Mouse (Mus musculus): ENCODE measurements around the gene Brd3. TPM values are rescaled to one million over a fixed set of nuclear protein-coding genes. Genes with fewer than 3 reads are reported as not detected.

The Brd3 gene
- total RNA-seq (2012; rRNA removed) (10.3 and 10.7 TPM in 2 replicates), polyA plus RNA-seq (2012; ENCODE audit: insufficient read depth in 1 of 2, insufficient read length in 2 of 2, low read depth in 1 of 2, low replicate concordance in 2 of 2, missing spikeins in 1 of 2) (10 to 100 TPM; 38.7 to 46.9 TPM)

GRCm38 (mm10) chr2:27507562-27507961 lies at the start of gene Brd3:
Brd3 (minus strand) TSS chr2:27507662.
- Histone ChIP-seq H3K27me3 (ENCODE audit: control insufficient read depth in 1 of 2, insufficient read depth in 2 of 2, low read length in 2 of 2) (no peaks in the 10 kb centered on the region), H3K27ac (ENCODE audit: control insufficient read depth, low read depth, low read length) (no peak within 1 kb of the TSS), H3K36me3 (ENCODE audit: control insufficient read depth in 1 of 2, insufficient read depth in 2 of 2, low read length in 2 of 2) (peaks cover 0 to 11% of the 10 kb centered on the region in 2 experiments; a peak in 2 of 4 replicates), H3K4me3 (ENCODE audit: control insufficient read depth in 1 of 2, insufficient read depth in 1 of 2, low read depth in 2 of 2, low read length in 2 of 2) (no peak within 1 kb of the TSS), H3K4me1 (ENCODE audit: control insufficient read depth in 1 of 2, insufficient read depth in 2 of 2, low read length in 2 of 2) (peaks cover 11 to 27% of the 10 kb centered on the region in 2 experiments), H3K9ac (ENCODE audit: control insufficient read depth, low read depth, low read length, poor library complexity, severe bottlenecking) (no peak within 1 kb of the TSS), H3K9me3 (replicated peaks; ENCODE audit: insufficient read depth, low read length) (no peaks in the 10 kb centered on the region), H3K79me2 (ENCODE audit: control insufficient read depth, insufficient read depth, low read length, poor library complexity) (no peaks in the 10 kb centered on the region)
- no peak for TF ChIP-seq MAFK (IDR thresholded peaks at IDR 0.05; ENCODE audit: borderline replicate concordance, low read depth, low read length)
- no peak for TF ChIP-seq MYC (IDR thresholded peaks at IDR 0.05; ENCODE audit: low read depth, low read length)
- TF ChIP-seq CTCF (IDR thresholded peaks at IDR 0.05 in 2 of 3, conservative IDR thresholded peaks at IDR 0.05 in 1 of 3; ENCODE audit: control insufficient read depth in 1 of 3, insufficient read depth in 1 of 3, low read depth in 2 of 3, low read length in 3 of 3, poor library complexity in 1 of 3, severe bottlenecking in 1 of 3): no peak
- no peak for DNase-seq (ENCODE audit: low read depth, low spot score)

- no peaks in the 10 kb centered on the region for H3K36me3 ChIP-seq (ENCODE audit: control insufficient read depth in 1 of 2, insufficient read depth in 2 of 2, low read length in 2 of 2)
- no peaks in the 10 kb centered on the region for H3K9me3 ChIP-seq (replicated peaks; ENCODE audit: insufficient read depth, low read length)
- H3K27me3 ChIP-seq (ENCODE audit: control insufficient read depth in 1 of 2, insufficient read depth in 2 of 2, low read length in 2 of 2): peaks cover 4 to 14% of the 10 kb centered on the region in 2 experiments
- no peaks in the 10 kb centered on the region for H3K79me2 ChIP-seq (ENCODE audit: control insufficient read depth, insufficient read depth, low read length, poor library complexity)
- H3K4me1 ChIP-seq (ENCODE audit: control insufficient read depth in 1 of 2, insufficient read depth in 2 of 2, low read length in 2 of 2): no peaks in the 10 kb centered on the region
- no peak overlapping the region for H3K27ac ChIP-seq (ENCODE audit: control insufficient read depth, low read depth, low read length)
- DNase-seq (ENCODE audit: low read depth, low spot score): no peak
- H3K4me3 ChIP-seq (ENCODE audit: control insufficient read depth in 1 of 2, insufficient read depth in 1 of 2, low read depth in 2 of 2, low read length in 2 of 2): no peak overlapping the region
- TF ChIP-seq SIN3A (IDR thresholded peaks at IDR 0.05; ENCODE audit: low read length) (no peak), MAX (IDR thresholded peaks at IDR 0.05; ENCODE audit: low read length) (no peak), TAL1 (IDR thresholded peaks at IDR 0.05; ENCODE audit: low read length) (no peak), MXI1 (IDR thresholded peaks at IDR 0.05; ENCODE audit: low read depth, low read length) (no peak), RAD21 (IDR thresholded peaks at IDR 0.05; ENCODE audit: low read depth, low read length) (no peak), MAFK (IDR thresholded peaks at IDR 0.05; ENCODE audit: borderline replicate concordance, low read depth, low read length) (no peak), E2F4 (IDR thresholded peaks at IDR 0.05; ENCODE audit: borderline replicate concordance, low read depth, low read length) (no peak), CHD2 (IDR thresholded peaks at IDR 0.05; ENCODE audit: low read length) (no peak), RCOR1 (IDR thresholded peaks at IDR 0.05; ENCODE audit: low read depth, low read length) (no peak), BHLHE40 (IDR thresholded peaks at IDR 0.05; ENCODE audit: borderline replicate concordance, low read depth, low read length) (no peak), POLR2AphosphoS5 (IDR thresholded peaks at IDR 0.05; ENCODE audit: borderline replicate concordance, low read depth, low read length) (no peak), UBTF (IDR thresholded peaks at IDR 0.05; ENCODE audit: borderline replicate concordance, insufficient read depth, low read depth, low read length) (no peak), EP300 (IDR thresholded peaks at IDR 0.05; ENCODE audit: low read depth in 1 of 2, low read length in 2 of 2) (no peak)
- H3K9ac ChIP-seq (ENCODE audit: control insufficient read depth, low read depth, low read length, poor library complexity, severe bottlenecking): no peak overlapping the region
Observed at GRCm38 (mm10) chr2:27556921-27557320, 49.5 kb upstream of the Brd3 start.

Data from MEL (cell line).